Mouse (Mus musculus): ENCODE data around the gene Fbxo42.
A peak's percentile ranks its signal among the peaks of the same experiment; 100 is the strongest.

Gene Fbxo42

DNA sequence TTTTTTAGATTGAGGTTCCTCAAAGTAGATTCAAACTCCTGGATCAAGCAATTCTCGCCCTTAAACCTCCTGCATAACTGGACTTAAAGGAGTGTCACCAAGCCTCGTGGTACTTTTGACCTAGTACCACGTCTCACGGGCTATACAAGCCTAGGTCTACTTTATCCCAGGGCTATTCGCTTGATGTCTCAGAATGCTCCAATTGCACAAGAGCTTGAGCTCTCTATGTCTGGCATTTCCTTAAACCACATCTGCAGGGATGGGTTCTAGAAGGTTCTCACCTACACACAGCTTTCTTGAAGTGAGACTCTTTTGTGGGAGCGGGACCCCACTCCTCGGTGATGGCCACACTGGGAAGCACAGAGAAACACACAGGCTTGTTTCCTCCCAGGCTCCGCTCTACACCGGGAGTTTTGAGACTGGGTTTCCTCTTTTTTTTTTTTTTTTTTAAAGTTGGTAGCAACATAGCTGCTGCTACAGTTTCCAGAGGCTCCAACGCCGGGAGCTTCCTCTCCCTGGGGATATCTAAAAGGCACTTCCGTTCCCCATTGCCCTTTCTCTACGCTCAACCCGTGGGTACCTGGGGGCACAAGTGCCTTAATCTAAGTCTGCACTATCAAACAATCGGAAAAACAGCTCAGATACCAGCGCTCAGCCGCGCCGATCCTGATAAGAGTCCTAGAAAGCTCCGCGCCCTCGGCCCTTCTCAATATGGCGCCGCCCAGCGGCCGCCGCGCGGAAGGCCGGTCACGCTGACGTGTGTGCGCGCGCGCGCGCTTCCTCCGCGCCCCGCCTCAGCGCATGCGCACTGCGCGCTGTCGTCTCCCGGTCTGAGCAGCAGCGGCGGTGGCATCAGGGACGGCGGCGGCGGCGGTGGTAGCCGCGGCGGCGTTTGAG, at the start of gene Fbxo42:
Gene Fbxo42, plus strand, starts transcription at position 802 of the 897 bp plus-strand sequence.
- peak; percentile 96 for DNase-seq (ENCODE audit: low spot score)

DNA sequence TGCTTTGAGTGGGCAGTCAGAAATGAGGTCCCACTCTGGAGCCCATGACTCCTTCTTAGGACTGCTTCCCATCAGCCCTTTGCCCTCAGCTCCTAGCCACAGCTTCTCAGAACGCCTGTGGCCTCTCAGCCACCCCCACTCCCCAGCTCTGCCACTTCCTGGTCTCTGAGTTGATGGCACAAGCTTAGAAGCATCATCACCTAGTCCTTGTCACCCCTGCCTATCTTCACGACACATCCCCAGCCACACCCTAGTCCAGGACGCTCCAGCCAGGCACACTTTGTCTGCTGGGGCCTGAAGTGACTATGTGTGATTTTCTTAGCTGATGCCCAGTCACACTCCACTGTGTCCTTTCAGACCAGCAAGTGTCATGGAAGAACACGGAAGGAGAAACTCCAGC, 48.8 kb upstream of the Fbxo42 start:
- DNase-seq (ENCODE audit: low spot score), result no peak

DNA sequence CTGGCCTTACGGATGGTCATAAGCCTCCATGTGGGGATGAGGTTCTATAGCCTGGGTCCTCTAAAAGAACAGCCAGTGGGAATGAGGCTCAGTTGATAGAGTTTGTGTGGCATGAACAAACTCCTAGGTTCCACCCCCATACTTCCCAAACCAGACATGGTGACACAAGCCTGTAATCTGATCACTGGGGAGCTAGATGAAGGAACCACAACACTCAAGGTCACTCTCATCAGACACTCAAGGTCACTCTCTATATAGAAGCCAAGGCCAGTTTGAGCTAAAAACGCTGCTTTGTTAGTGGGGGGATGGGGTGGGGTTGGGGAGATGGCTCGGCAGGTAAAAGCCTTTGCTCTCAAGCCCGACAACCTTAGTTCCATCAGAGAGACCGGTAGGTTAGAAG, 47.8 kb upstream of the Fbxo42 start:
- DNase-seq (ENCODE audit: low spot score), result no peak

DNA sequence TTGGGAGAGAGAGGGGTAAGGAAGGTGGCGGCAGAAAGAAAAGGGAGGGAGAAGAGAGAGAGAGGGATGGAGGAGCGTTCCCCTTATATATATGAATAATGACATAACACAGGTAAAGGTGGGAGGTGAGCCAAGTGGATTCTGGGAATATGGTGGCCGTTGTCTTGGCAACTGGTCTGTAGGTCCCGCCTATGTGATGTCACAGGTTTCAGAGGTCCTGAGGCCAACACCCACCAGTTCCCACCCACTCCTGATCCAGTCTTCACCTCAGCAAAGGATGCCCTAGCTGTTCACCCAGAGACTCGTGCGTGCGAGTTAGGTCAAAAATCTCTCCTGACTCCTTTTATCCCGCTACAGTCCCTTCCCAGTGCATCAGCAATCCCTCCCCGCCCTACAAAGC, 46.4 kb upstream of the Fbxo42 start:
- DNase-seq (ENCODE audit: low spot score), result no peak

DNA sequence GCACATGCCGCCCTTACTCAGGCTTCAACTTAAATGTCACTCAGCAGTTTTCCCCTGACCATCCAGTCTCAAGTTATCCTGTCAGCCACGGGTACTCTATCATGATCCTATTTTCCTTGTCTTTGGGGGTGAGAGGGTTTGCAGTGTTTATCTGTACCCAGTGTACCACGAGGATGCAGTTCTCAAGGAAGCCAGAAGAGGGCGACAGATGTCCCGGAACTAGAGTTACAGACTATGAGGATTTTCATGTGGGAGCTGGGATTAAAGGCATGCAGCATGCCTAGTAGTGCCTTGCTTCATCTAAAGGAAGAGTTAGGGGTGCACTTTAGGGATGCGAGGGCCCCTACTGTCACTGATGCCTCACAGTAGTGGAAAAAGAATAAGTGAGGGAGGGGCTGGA, 45.9 kb upstream of the Fbxo42 start:
- peak; percentile 76 for DNase-seq (ENCODE audit: low spot score)

DNA sequence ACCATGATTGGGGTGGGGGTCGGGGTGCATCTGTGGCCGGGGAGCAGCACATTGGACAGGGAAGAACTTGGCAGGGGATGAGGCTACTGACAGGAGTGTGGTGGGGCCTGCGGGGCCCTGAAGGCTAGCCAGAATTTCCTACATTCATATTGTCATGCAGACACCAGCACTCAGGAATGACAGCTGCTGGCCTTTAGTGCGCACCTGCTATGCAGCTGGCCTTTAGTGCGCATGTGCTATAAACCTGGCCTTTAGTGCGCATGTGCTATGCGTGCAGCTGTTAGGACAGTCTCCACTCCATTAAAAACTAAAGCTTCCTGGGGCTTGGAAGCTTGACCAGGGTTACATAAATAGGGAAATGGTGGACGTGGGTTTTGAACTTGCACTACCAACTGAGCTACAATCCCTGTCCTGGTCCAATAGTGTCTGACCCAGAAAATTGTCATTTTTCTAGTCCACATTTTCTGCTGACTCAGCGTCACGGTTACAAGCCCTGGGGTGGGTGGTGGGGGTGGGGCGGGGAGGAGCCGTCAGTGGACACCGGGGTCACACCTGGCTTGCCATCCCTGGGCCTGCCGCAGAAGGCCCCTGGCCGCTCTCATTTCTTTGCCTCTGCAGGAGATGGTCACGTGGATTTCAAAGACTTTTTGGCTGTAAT, 41.1 kb upstream of the Fbxo42 start:
- DNase-seq (ENCODE audit: low spot score), result no peak

DNA sequence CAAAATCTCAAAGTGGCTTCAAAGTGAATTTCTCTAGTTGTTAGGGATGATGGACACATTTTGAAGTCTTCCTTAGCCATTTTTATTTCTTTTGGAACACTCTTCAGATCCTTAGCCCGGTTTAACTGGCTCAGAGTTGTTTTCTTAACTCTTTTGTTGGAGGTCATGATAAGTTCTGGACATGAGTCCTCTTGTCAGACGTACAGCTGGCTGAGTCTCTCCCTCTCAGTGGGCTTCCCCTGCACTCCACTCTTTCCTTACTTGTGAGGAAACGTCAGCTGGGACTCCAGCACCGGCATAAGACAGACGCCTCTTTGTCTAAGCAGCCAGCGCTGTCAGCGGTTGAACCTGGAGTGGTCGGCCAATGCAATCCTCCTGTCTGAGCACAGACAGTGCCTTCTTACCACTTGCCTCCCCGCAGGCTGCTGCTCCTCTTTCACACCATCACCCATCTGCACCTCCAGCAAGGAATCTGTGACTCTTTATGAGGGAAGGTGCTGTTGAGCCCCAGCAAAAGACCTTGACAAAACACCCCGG, 39.4 kb upstream of the Fbxo42 start:
- no peak for DNase-seq (ENCODE audit: low spot score)

DNA sequence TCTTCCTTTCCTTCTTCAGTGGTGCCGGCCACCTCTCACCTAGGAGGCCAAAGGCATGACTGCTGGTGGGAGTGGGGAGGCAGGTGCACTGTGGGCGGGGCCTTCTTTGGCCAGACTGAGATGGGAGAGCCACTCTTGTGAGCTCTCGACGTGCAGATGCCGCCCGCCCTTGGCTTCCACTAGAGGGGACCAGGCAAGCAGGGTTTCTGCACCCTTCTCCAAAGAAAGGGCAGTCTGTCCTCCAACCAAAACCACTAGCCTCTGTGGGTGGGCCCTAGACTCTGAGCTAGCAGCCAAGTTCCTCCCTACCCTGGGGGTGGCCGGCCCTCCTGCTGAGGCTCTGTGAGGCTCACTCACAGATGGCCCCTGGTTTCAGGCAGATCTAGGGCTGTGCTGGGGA, 33.9 kb upstream of the Fbxo42 start:
- DNase-seq (ENCODE audit: low spot score), result peak; percentile 56

DNA sequence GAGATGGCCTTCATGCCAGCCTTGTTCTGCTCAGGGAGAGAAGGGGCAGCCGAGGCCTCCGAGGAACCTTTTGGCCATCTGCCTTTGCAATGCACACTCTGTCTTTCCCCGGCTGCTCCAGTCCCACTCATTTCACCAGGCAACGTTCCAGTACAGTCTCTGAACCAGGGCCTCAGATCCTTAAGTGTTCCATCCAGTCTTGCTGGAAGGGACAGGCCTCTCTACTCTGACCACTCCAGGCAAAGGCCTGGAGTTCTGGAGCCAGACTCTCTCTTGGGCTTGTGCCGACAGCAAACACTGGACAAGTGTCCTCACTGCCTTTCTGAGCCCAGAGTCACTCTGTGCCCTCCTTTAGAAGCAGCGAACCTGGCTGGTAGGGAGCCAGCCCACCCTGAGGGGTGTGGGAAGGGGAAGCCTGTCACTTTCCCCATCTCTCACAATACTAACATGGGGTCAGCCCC, 33.2 kb upstream of the Fbxo42 start:
- DNase-seq (ENCODE audit: low spot score), result peak; percentile 69

DNA sequence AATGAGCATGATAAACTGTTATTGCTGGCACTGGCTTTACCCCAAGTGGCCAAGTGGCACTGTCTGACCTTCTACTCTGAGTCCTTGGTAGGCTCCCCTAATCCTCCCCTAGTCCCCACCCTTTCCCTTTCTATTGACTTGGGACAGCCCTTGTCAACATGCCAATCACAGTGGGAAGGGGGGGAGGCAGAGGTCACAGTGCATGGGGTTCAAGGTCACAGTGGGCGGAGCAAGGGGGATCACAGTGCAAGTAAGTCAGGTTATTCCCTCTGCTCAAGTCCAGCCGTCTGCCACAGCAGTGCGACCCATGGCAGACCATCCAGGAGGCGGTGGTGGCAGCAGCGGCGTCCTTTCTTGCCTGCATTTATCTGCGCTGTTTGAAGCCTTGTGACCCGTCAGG, 32.3 kb upstream of the Fbxo42 start:
- peak; percentile 61 for DNase-seq (ENCODE audit: low spot score)

DNA sequence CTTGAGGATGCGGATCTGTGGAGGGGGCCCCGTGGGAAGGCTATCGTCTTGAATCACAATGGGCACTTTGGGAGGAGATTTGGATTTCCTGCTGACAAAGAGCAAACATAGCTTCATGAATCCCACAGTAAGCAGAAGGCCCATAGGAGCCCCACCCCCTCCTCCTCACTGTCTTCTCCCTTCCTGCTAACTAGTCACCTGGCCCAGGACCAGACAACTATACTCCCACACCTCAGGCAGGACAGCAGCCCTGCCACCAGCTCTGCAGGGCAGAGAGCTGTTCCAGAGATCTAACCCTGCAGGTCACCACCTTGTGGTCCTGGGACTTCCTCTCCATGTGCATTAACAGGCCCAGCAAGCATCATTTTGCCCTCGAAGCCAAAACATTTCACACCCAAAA, 29.0 kb upstream of the Fbxo42 start:
- DNase-seq (ENCODE audit: low spot score), result no peak

DNA sequence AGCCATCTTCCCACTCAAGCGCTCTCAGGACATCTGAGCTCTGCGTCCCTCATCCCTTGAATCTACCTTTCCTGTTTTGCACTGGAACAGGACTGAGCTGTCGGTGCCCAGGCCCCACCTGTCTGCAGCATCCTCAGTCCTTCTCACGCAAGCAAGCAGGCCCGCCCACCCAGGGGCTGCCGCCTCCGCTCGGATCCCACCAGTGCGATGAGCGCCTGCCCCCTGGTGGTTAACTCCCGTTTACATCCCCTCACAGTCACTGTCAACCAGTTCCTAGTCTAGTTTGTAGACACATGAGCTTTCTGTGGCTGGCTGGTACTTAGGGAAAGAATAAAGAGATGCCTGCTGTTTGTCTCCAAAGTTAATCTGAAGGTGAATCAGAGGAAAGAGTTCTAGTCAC, 27.0 kb upstream of the Fbxo42 start:
- peak; percentile 86 for DNase-seq (ENCODE audit: low spot score)

DNA sequence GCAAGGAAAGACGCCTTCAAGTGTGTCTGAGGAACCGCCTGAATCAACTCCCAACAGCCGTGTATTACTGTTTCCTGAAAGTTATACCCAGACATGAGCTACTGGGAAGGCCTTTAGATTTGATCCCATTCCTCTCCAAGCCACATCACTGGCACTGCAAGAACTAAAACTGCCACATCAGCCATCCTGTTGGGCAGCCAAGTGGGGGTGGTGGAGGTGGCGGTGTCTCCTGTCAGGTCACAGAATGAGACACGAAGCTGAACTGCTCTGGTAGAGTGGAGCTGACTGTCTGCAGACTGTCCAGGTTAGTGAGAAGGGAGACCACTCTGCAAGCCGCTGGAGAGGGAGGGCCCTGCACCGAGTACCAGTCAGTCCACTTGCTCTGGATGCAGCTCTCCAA, 25.1 kb upstream of the Fbxo42 start:
- DNase-seq (ENCODE audit: low spot score), result no peak

DNA sequence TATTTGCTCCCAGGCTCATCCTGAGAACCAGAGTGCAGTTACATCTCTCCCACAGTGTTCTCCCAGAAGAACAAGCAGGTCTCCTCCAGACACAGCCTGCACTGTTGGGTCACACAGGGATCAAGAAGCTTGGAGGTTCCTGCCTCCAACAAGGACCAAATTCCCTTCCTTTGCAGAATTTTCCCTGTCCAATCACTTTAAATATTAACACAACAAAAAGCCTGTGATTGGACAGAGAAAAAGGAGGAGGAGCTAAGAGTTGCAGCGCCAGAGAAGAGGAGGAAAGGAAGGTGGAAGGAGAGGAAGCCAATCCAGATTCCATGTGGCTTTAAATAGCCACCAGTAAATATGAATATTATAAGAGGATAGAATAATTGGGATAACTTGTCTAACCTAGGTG, 24.6 kb upstream of the Fbxo42 start:
- DNase-seq (ENCODE audit: low spot score), result no peak

DNA sequence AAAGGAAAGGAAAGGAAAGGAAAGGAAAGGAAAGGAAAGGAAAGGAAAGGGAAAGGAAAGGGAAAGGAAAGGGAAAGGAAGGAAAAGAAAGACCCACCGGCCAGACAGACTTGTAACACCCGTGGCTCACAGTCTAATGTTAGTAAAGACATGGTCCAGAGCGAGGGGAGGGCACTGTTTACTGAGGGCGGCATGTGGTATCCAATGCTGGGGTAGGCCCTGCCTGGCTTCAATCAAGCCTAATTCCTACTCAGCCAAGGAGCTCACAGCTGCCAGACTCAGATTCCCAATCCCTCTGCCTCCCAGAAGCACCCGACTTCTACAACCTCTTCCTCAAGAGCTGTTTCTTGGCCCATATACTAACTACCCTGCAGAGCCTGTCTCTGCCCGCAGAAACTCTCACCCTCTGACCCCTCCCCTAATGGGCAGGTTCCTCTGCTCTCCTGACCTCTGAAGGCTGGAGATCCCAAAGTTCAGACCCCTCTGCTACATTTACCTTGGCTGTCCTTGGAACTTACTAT, 18.5 kb upstream of the Fbxo42 start:
- no peak for DNase-seq (ENCODE audit: low spot score)

DNA sequence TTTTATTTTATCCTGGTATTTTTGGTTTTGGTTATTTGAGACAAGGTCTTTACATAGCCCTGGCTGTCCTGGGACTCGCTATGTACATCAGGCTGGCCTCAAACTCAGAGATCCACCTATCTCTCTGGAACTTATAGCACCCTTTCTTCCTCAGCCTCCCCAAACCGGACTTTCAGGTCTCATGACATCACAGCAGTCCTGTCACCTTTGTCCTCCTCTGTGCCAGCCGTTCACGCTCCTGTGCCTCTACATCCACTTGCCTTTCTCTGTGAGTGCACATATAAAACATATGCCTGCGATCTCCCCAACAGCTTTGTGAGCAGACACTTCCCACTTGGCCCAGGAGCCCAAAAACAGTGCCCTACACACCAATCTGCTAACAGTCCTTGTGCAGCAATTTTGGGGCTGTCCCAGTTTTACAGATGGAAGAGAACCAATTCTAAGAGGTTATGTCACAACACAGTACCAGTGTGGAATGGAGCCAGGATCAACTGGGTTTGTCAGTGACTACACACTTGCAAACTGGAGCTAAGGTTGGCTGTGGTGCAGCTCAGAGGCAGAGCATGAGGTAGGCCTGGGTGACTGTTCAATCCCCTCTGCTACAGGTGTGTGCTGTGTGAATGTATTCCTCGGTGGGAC, 16.9 kb upstream of the Fbxo42 start:
- DNase-seq (ENCODE audit: low spot score), result no peak

DNA sequence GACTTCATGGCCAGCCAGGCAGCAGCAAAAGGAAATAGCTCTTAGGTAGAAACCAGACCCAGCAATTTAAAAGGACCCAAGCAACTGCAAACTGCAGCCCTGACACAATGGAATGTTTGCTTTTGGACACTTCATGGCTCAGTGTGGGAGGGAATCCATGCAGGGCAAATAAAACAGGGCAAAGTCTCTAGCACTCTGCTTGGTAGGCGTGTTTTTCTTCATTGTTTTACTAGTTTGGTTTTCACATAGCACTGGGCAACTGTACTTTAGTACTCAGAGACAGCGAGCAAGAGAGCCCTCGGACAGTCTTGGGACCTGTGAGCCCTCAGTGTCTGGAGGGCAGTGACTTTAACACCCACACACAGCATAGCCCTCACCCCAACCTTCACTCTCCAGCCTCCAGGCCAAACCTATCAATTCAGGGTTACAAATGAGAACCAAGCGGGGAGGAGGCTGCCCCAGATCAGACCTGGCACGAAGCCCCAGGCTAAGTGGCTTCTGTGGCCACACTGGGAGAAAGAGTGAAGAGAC, 16.1 kb upstream of the Fbxo42 start:
- DNase-seq (ENCODE audit: low spot score), result no peak

DNA sequence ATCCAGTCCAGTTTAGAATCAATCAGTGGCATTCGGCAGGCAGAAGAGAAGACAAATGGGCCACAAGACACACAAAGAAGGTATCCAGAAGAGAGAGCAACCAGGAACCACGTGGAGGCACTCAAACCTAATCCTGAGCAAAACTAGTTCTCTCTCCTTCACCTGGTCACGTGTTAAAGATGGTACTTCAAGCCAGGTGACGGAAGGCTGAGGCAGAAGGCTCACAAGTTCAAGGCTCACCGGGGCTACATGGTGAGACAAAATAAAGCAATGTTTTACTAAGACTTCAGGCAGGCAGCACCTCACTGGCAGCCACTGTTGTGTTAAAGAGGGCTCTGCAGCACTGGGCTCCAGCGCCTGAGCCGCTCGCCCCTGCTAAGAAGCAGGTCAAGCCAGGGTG, 15.5 kb upstream of the Fbxo42 start:
- no peak for DNase-seq (ENCODE audit: low spot score)

DNA sequence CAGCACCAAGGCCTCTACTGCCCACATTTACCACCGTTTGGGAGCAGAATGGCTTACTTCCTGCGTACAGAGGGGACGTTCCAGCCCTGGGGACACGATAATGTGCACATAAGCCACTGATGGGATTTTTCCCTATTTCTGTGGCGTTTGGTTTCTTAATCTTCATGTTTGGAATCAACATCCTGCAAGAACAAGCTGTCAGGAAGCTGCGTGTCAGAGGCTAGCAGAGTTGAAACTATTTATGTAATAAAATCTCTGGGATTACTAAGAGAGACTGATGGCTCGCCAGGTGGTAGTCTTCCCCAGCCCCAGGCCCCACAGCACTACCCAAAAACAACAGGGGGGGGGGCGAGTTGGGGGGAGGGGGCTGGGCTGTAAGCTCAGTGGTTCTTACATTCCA, 14.5 kb upstream of the Fbxo42 start:
- no peak for DNase-seq (ENCODE audit: low spot score)

DNA sequence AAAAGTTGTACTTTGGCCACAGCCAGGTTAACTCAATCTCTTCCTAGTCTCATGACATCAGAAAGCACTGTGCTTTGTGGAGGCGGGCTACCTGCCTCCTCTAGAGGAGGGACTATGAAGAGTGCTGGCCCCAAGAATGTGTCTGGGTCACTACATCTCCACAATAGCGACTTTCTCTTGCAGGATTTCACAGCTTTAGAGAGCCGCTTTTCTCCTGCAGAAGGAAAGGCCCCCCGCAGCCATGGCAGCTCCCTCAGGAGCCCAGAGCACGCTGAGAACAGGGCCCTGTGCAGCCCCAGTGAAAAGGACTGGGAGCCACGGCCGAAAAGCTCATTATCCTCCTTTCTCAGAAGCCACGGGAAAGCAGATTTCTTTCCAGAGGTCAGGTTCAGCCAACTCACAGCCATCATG, 13.7 kb upstream of the Fbxo42 start:
- no peak for DNase-seq (ENCODE audit: low spot score)

DNA sequence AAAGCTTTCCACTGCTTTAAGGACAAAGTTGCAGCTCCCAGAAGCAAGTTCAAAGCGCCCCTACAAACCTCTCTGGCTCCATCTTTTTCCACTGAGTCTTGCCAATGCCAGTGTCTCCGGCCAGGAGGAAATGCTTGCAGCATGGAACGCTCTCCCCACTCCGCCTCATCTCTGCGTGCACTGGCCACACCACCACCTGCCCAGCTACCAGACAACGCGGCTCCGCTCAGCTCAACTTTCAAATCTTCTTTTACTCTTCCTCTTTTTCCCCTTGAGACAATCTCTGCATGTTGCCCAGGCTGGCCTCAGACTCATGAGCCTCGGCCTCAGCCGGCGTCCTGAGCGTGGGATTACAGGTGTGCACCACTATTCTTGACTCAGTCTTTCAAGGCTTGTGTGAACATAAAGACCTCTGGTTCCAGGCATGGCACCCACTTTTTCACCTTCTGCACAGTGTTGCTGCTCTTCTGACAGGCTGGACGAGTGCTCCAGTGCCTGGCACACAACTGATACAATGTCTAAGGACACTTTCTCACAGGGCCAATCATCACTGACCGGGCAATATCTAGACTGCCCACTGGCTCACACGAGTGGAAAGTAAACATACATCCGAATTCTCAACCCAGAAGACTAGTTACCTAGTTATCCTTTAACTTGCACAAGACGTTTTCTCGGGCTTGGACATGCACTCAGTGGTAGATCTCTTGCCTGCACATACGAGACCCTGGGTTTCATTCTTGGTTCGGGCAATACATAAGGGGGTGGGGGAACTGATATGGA, 12.8 kb upstream of the Fbxo42 start:
- DNase-seq (ENCODE audit: low spot score), result no peak
